Mouse (Mus musculus) liver, postnatal 0 days (tissue): ENCODE data around the gene Galnt18.

Experiments used
- CTCF ChIP-seq: sonication (generic); IDR thresholded peaks from 2 replicates; pipeline ENCODE4 v1.5.1; 2016; ENCODE audit warnings: antibody characterized with exemption, low read depth
- EP300 ChIP-seq: IDR thresholded peaks from 2 replicates; pipeline ENCODE4 v1.6.1; 2016; ENCODE audit warnings: antibody characterized with exemption, low read depth, mild to moderate bottlenecking

GRCm38 (mm10) chr7:111772398-111772797 is 7.4 kb downstream of the Galnt18 start:
- TF ChIP-seq EP300 (no peak), CTCF (no peak)
